Mouse (Mus musculus): Measurements from ENCODE around the gene Bag2.

DNA sequence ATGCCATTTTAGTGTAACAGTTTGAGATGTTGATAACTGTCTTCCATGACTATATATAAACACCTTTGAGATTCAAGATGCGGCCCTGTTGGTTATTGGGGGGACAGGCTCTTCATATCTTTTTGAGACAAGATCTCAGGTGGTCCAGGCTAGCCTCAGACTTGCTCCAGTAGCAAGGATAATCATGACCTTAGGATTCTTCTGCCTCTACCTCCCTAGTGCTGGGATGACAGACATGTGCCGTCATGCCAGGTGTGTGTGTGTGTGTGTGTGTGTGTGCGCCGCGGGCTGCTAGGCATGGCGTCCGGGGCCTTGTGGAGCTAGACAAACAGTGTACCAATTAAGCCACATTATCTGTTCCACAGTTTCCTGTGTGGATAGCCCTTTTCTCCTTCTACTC is 36.6 kb downstream of the Bag2 start:
- TF ChIP-seq POLR2A (IDR thresholded peaks at IDR 0.05; ENCODE audit: borderline replicate concordance, extremely low read depth, insufficient read depth, insufficient read length, poor library complexity, severe bottlenecking) (no peak), CTCF (IDR thresholded peaks at IDR 0.05; ENCODE audit: borderline replicate concordance, extremely low read depth, insufficient read depth, insufficient read length) (no peak)
